Mouse (Mus musculus) lung, postnatal 10 days (tissue): ENCODE measurements around the gene Dync1h1.
A peak's percentile ranks its signal among the peaks of the same experiment; 100 is the strongest.

Experiments
- DNase-seq: peaks from one replicate; pipeline ENCODE4 v3.0.0; 2021

Dync1h1 gene

GRCm38 (mm10) chr12:110601241-110602218 lies at the start of gene Dync1h1:
Gene Dync1h1, plus strand, starts transcription at chr12:110601452.
- DNase-seq: peak; percentile 97

- DNase-seq: peak; percentile 21
Observed at GRCm38 (mm10) chr12:110552113-110552512, 49.1 kb upstream of the Dync1h1 start.

- no peak for DNase-seq
Observed at GRCm38 (mm10) chr12:110553362-110553761, 47.9 kb upstream of the Dync1h1 start.

- DNase-seq: no peak
Observed at GRCm38 (mm10) chr12:110555536-110556240, 45.6 kb upstream of the Dync1h1 start.

- peak; percentile 81 for DNase-seq
Observed at GRCm38 (mm10) chr12:110556861-110557628, 44.2 kb upstream of the Dync1h1 start.

- DNase-seq: no peak
Observed at GRCm38 (mm10) chr12:110558175-110558574, 43.1 kb upstream of the Dync1h1 start.

GRCm38 (mm10) chr12:110563383-110563782 lies 37.9 kb upstream of the Dync1h1 start:
- no peak for DNase-seq

GRCm38 (mm10) chr12:110564848-110565247 lies 36.4 kb upstream of the Dync1h1 start:
- no peak for DNase-seq

GRCm38 (mm10) chr12:110566366-110566765 lies 34.9 kb upstream of the Dync1h1 start:
- no peak for DNase-seq

GRCm38 (mm10) chr12:110571050-110571449 lies 30.2 kb upstream of the Dync1h1 start:
- no peak for DNase-seq

- no peak for DNase-seq
Observed at GRCm38 (mm10) chr12:110572351-110572750, 28.9 kb upstream of the Dync1h1 start.

GRCm38 (mm10) chr12:110573635-110574034 lies 27.6 kb upstream of the Dync1h1 start:
- DNase-seq: no peak

GRCm38 (mm10) chr12:110575926-110576325 lies 25.3 kb upstream of the Dync1h1 start:
- no peak for DNase-seq

GRCm38 (mm10) chr12:110578333-110578732 lies 22.9 kb upstream of the Dync1h1 start:
- no peak for DNase-seq

- no peak for DNase-seq
Observed at GRCm38 (mm10) chr12:110588622-110589021, 12.6 kb upstream of the Dync1h1 start.

- DNase-seq: no peak
Observed at GRCm38 (mm10) chr12:110590804-110591259, 10.4 kb upstream of the Dync1h1 start.

GRCm38 (mm10) chr12:110591260-110591883 lies 9.9 kb upstream of the Dync1h1 start:
- DNase-seq: peak; percentile 99

- peak; percentile 81 for DNase-seq
Observed at GRCm38 (mm10) chr12:110598527-110598926, 2.7 kb upstream of the Dync1h1 start.

- no peak for DNase-seq
Observed at GRCm38 (mm10) chr12:110599791-110600190, 1.5 kb upstream of the Dync1h1 start.

GRCm38 (mm10) chr12:110600225-110600991 lies 844 bp upstream of the Dync1h1 start:
- no peak for DNase-seq

- DNase-seq: no peak
Observed at GRCm38 (mm10) chr12:110606161-110606560, 4.9 kb downstream of the Dync1h1 start.

- no peak for DNase-seq
Observed at GRCm38 (mm10) chr12:110606676-110607075, 5.4 kb downstream of the Dync1h1 start.
